Mouse (Mus musculus) embryonic facial prominence, embryonic 13.5 days (tissue): ENCODE measurements around the gene Tmem234. TPM values are rescaled to one million over a fixed set of nuclear protein-coding genes. Genes with fewer than 3 reads are reported as not detected.
A peak's percentile ranks its signal among the peaks of the same experiment; 100 is the strongest.

Experiments
- ATAC-seq: fragments of 200-750 bp; cut with Nextera tagmentation; 2 replicates; pipeline ENCODE4 v1.8.0; 2017; ENCODE audit warnings: low read depth; ENCODE audit not compliant: insufficient number of reproducible peaks, insufficient read depth, low FRiP score, low TSS enrichment
- H3K27ac ChIP-seq: fragments of 300-500 bp; sonication (generic); 2 replicates; pipeline ENCODE4 v1.5.1; 2015; ENCODE audit warnings: moderate library complexity, mild to moderate bottlenecking, inconsistent platforms
- H3K27me3 ChIP-seq: fragments of 300-500 bp; sonication (generic); 2 replicates; pipeline ENCODE4 v1.6.1; 2015; ENCODE audit warnings: mild to moderate bottlenecking, inconsistent platforms
- H3K36me3 ChIP-seq: fragments of 300-500 bp; sonication (generic); 2 replicates; pipeline ENCODE4 v1.6.1; 2015; ENCODE audit warnings: mild to moderate bottlenecking, inconsistent platforms
- H3K4me1 ChIP-seq: fragments of 300-500 bp; sonication (generic); 2 replicates; pipeline ENCODE4 v1.6.1; 2015; ENCODE audit warnings: inconsistent platforms
- H3K4me2 ChIP-seq: fragments of 300-500 bp; sonication (generic); 2 replicates; pipeline ENCODE4 v1.6.1; 2015; ENCODE audit warnings: moderate library complexity, mild to moderate bottlenecking, inconsistent platforms
- H3K4me3 ChIP-seq: fragments of 300-500 bp; sonication (generic); 2 replicates; pipeline ENCODE4 v1.5.1; 2015; ENCODE audit warnings: mild to moderate bottlenecking, inconsistent platforms
- H3K9ac ChIP-seq: fragments of 300-500 bp; sonication (generic); 2 replicates; pipeline ENCODE4 v1.6.1; 2015; ENCODE audit warnings: mild to moderate bottlenecking, inconsistent platforms
- H3K9me3 ChIP-seq: fragments of 300-500 bp; sonication (generic); 2 replicates; pipeline ENCODE4 v1.6.1; 2016; ENCODE audit warnings: inconsistent platforms
- WGBS: fragments of 180-500 bp; shearing (Covaris S2); methylation state at CpG from one replicate; pipeline ENCODE4 v1.1.7; 2015; ENCODE audit warnings: mixed read lengths; 5-methylcytosine and 5-hydroxymethylcytosine counted together
- polyA plus RNA-seq: library from polyadenylated mRNA; unstranded; fragments of >200 nt; fragmentation: Nextera tagmentation; extraction: Ambion mirVana; gene quantifications from 2 replicates; pipeline ENCODE4 v1.2.1, GENCODE M21; 2015

The Tmem234 gene
- polyA plus RNA-seq, 1 experiment from 2014 or later, result 215 TPM

DNA sequence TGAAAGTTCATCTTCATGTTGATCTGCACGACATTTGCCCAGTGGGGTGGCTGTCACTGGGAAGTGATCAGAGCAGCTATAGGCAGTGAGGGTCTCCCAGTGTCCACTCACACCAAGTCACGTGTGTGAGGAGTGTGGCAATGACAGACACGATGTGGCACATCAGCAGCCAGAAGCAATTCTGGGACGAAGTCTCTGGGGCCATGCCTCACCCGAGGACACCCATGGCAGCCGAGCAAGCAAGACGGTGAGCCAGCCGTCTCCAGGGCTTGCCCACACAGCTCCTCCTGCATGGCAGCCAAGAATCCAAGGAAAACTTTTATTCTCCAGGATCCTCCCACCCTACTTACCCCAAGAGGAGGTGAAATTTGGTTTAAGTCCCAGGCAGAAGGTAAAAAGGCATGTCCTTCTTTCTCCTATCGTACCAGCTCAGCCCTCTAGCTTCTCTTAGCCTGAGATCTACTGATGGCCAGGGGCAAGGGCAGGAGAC is 15.4 kb downstream of the Tmem234 start:
- ATAC-seq, result no peak
- no peak overlapping the region for H3K9ac ChIP-seq
- 89% methylated on average over 9 of the region's 9 CpGs for WGBS

DNA sequence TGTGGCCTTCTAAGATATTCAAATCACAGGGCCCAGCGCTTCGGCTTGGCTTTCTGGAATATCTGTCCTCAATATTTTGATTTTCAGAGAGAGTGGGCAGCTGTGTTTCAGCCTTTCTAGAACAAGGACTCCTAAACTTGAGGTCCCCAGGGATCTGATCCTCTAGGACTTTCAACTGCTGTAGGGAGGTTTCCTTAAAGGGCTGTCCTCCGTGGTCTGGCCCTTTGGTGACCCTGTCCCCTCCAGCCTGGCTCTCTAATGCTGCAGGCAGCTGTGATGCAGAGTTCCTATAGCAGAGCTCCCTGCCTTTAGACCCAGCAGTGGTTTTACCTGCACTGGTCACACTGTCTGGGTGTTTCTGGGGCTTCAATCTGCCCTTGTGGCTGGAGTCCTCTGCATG is 16.2 kb downstream of the Tmem234 start:
- H3K9me3 ChIP-seq, result no peaks in the 10 kb centered on the region
- H3K27ac ChIP-seq, result no peak overlapping the region
- H3K9ac ChIP-seq, result 0 out of 2 replicates have a peak overlapping the region, but pooled peaks have one; percentile 11
- H3K4me2 ChIP-seq, result no peak overlapping the region
- peaks cover 26% of the 10 kb centered on the region for H3K36me3 ChIP-seq
- peaks cover 10% of the 10 kb centered on the region for H3K4me1 ChIP-seq
- H3K4me3 ChIP-seq, result no peak overlapping the region
- ATAC-seq, result no peak
- 90% methylated on average over 3 of the region's 3 CpGs for WGBS
- no peaks in the 10 kb centered on the region for H3K27me3 ChIP-seq

More for the DNA sequence above, 15.4 kb downstream of the Tmem234 start:
- Histone ChIP-seq H3K9me3 (no peaks in the 10 kb centered on the region), H3K36me3 (peaks cover 21% of the 10 kb centered on the region), H3K27ac (no peak overlapping the region), H3K27me3 (no peaks in the 10 kb centered on the region), H3K4me3 (no peak overlapping the region), H3K4me1 (peaks cover 10% of the 10 kb centered on the region), H3K4me2 (no peak overlapping the region)

DNA sequence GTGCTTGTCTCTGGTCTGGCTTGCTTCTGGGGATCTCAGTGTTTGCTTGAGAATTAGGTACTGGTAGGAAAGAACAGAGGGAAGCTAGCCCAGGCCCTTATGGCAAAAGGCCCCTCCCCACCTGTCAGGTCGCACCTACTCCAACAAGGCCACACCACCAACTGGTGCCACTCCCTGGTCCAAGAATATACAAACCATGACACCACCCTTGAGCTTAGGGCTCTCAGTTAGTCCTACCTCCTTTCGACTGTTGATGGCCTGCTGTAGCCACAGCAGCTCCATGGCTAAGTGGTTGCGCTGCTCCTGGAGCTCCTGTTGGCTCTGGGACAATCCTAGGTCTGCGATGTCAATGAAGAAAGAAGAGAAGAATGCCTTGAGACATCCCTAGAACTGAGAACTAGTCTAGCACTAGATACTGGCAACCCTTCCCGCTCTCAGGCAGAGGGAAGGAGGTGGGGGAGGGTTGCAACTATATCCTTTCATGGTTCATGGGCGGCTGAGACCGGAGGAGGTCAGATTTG is 16.7 kb downstream of the Tmem234 start:
- no peaks in the 10 kb centered on the region for H3K27me3 ChIP-seq
- H3K36me3 ChIP-seq, result peaks cover 27% of the 10 kb centered on the region
- H3K27ac ChIP-seq, result no peak overlapping the region
- 94% methylated on average over 7 of the region's 7 CpGs for WGBS
- no peaks in the 10 kb centered on the region for H3K9me3 ChIP-seq
- H3K4me3 ChIP-seq, result no peak overlapping the region
- no peak overlapping the region for H3K4me2 ChIP-seq
- no peak for ATAC-seq
- peaks cover 13% of the 10 kb centered on the region for H3K4me1 ChIP-seq
- H3K9ac ChIP-seq, result no peak overlapping the region

DNA sequence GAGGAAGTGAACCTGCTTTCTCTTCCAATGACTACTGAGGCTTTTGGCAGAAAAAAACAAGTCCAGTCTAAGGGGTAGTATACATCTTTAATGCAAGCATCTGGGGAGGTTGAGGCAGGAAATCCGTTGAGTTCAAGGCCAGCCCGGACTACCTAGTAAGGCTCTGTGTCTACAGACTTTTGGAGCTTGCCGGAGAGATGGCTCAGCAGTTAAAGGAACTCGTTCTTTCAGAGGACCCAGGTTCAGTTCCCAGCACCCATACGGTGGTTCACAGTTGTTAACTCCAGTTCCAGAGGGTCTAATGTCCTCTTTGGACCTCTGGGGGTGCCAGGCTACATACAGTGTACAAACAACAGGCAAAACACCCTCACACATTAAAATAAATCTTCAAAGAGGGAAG is 17.6 kb downstream of the Tmem234 start:
- Histone ChIP-seq H3K4me2 (peak overlapping the region; percentile 86), H3K27me3 (no peaks in the 10 kb centered on the region), H3K4me3 (peak overlapping the region; percentile 63), H3K9ac (peak overlapping the region; percentile 93), H3K27ac (no peak overlapping the region), H3K9me3 (no peaks in the 10 kb centered on the region), H3K4me1 (peaks cover 22% of the 10 kb centered on the region), H3K36me3 (peaks cover 29% of the 10 kb centered on the region)
- WGBS, result 94% methylated on average over 5 of the region's 5 CpGs
- ATAC-seq, result no peak

DNA sequence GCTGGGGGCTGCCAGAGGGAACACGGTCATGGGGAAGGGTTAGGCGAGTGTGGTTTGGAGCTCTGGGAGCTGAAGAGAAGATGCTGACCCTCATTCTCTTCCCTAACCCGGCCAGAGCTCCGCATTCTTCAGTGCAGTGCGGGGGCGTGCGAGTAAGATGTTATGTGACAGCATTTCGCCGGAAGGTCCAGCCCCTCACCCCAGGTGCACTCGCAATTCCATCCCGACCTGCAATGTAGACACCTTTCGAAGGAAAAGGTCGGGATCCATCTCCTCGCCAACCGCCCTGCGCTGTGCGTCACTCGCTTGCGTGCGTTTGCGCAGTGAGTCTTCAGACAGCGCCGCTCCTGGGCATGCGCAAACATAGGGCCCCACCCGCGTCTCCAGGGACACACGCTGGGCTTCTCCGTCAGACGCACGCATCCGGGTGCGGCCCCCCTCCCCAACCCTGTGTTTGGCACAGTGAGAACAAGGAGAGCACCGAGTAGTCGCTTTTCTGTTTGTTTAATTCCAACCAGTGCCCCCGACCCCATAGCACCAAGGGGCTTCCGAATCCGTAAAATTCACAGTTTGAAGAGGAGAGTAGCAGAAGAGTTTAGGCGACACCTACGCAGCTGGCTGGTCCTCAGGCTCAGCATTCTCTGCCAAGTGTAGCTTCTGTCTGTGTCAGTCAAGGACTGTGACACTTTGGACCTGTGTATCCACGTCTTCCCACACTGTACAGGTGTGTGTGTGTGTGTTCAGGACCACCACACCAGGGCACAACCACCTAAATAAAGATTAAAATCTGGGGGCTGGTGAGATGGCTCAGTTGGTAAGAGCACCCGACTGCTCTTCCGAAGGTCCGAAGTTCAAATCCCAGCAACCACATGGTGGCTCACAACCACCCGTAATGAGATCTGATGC is 18.6 kb downstream of the Tmem234 start, which contains the start of gene Iqcc:
Iqcc (minus strand) TSS at position 314 of the 906 bp plus-strand sequence.
- H3K9me3 ChIP-seq, result no peaks in the 10 kb centered on the region
- peaks cover 25% of the 10 kb centered on the region for H3K4me1 ChIP-seq
- H3K27ac ChIP-seq, result peak within 1 kb of the TSS; percentile 89
- H3K9ac ChIP-seq, result peak within 1 kb of the TSS; percentile 93
- no peaks in the 10 kb centered on the region for H3K27me3 ChIP-seq
- peak; percentile 80 for ATAC-seq
- 4% methylated on average over 44 of the region's 44 CpGs for WGBS
- H3K4me2 ChIP-seq, result peak within 1 kb of the TSS; percentile 86
- peaks cover 29% of the 10 kb centered on the region for H3K36me3 ChIP-seq
- H3K4me3 ChIP-seq, result peak within 1 kb of the TSS; percentile 63

DNA sequence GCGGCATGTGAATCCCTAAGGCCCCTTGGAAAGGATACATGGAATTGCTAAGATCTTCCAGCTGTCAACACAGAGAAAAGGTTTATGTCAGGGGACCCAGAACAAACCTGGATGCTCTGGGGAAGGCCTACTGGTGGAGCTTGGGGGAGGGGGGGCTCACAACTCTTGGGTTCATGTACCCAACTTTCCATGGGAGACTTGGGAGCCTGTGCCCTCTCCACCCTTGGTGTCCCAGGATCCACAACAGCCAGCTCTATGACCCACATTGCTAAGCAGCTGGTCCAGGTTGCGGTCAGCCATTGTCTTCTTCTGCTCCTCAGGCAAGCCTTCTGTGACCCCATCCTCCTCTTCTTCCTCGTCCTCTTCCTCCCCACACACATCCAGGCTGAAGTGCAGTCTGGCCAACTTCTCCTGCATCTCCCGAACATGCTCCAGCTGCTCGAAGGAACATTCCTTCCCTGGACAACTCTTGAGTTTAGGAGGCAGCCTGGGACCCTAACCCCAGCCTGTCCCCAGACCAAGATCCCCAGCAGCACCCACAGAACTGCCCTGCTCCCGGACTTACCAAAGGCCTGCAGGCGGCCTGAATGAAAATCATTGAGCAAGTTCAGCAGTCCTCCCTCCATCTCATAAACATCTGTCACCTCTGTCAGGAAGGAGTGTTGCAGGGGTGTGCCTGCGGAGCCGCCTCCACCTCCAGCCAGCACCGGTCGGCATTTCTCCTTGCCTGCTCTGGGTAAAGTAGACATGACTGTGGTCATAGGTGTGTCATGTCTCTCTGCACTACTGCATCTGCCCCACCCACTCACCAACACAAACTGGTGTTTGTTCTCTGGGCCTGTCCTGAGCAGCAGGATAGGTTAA is 20.2 kb downstream of the Tmem234 start:
- H3K9ac ChIP-seq, result no peak overlapping the region

DNA sequence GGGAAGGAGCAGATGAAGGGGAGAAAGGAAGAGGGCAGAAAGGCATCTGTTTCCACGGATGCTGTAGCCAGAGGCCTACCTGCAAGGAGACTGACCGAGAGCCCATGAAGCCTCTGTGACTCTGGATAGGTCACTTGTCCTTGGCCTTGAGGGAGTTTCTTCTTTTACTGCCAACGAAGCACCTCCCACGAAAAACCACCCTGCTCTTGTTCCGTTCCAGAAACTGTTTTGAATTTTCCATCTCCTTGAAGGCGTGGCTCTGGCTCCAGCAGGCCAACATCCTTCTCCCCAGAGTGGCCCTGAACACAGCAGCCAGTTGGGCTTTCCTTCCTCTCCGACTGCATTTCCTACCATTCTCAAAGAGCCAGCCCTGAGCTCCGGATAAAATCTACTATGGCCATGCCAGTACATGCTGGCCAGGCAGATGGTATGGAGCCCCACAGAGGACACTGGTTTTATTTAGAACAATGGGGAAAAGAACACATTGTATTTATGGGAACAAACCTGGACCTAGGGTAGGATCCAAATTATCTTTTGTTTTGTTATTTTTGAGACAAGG is 20.9 kb downstream of the Tmem234 start:
- WGBS, result 72% methylated on average over 8 of the region's 8 CpGs
- no peak overlapping the region for H3K9ac ChIP-seq
- no peak overlapping the region for H3K27ac ChIP-seq
- H3K36me3 ChIP-seq, result peaks cover 30% of the 10 kb centered on the region
- H3K4me3 ChIP-seq, result no peak overlapping the region
- H3K4me1 ChIP-seq, result peaks cover 44% of the 10 kb centered on the region
- H3K4me2 ChIP-seq, result no peak overlapping the region
- no peak for ATAC-seq
- no peaks in the 10 kb centered on the region for H3K27me3 ChIP-seq
- no peaks in the 10 kb centered on the region for H3K9me3 ChIP-seq

More for the DNA sequence above, 20.2 kb downstream of the Tmem234 start:
- Histone ChIP-seq H3K4me1 (peaks cover 39% of the 10 kb centered on the region), H3K4me3 (no peak overlapping the region), H3K36me3 (peaks cover 30% of the 10 kb centered on the region), H3K27ac (no peak overlapping the region), H3K9me3 (no peaks in the 10 kb centered on the region), H3K27me3 (no peaks in the 10 kb centered on the region), H3K4me2 (no peak overlapping the region)
- 88% methylated on average over 11 of the region's 11 CpGs for WGBS
- no peak for ATAC-seq

DNA sequence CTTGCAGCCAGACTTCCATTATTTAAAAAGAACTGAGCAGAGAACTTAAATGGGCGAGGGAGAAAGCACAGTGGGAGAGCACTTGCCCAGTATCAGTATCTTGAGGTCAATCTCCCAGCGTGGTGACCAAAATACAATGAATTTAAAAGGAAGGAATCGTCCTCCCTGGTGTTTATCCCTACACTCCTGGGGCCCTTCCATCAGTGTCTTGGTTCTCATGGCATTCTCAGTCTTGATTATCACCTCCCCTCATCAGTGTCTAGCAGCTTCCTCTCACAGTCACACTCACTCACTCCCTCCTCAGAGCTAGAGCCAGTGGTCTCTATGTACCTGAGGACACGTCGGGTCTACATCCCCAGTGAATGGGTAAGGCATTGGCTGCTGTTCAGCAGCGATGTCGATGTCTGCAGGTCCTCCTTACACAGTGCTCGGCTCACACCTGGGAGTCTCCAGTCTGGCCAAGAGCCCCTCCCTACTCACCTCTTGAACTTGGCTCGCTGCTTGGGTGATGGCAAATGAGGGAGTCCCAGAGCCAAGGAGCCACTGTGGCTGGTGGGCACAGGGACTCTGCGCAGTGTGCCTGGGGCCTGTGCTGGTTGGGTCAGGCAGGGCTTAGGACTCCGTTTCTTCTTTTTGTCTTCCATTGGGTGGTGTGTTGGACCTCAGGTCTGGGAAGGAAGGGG is 21.8 kb downstream of the Tmem234 start:
- peaks cover 44% of the 10 kb centered on the region for H3K4me1 ChIP-seq

DNA sequence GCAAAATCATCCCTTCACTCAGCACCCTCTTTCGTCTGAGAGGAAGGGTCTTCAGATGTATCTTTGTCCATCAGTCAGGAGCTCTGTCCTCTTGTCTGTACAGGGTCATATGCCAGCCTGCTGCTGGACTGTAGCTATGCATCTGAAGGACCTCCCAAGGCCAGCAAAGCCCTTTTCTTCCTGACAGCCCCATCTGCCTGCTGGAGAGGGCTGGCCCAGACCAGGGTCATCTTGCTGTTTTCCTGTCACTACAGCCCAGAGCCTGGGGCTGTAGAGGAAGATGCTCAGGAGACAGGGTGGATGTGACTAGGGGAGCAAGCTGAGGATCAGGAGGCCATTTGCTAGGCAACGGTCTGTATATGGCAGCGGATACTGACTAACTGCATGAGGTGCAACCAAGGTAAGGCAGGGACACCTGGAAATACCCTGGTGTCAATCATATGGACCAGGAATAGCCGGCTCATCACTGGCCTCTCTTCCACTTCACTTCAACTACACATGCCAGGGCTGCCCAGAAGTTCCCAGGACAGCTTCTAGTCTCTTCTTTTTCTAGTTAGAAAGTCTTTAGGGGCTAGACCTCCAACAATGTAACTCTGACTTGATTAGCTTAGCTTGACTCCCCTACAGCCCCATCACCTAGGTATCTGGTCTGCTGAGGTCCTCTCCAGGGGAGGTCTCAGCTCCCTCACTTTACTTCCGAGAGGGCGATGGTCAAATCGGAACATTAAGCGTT is 22.5 kb downstream of the Tmem234 start:
- no peaks in the 10 kb centered on the region for H3K27me3 ChIP-seq

More for the DNA sequence above, 21.8 kb downstream of the Tmem234 start:
- 83% methylated on average over 11 of the region's 11 CpGs for WGBS
- Histone ChIP-seq H3K36me3 (peaks cover 31% of the 10 kb centered on the region), H3K27me3 (no peaks in the 10 kb centered on the region), H3K9ac (peak overlapping the region; percentile 85), H3K9me3 (no peaks in the 10 kb centered on the region), H3K4me3 (peak overlapping the region; percentile 69), H3K27ac (peak overlapping the region; percentile 93; the same call in 1 of the 2 replicates), H3K4me2 (peak overlapping the region; percentile 85)
- no peak for ATAC-seq

DNA sequence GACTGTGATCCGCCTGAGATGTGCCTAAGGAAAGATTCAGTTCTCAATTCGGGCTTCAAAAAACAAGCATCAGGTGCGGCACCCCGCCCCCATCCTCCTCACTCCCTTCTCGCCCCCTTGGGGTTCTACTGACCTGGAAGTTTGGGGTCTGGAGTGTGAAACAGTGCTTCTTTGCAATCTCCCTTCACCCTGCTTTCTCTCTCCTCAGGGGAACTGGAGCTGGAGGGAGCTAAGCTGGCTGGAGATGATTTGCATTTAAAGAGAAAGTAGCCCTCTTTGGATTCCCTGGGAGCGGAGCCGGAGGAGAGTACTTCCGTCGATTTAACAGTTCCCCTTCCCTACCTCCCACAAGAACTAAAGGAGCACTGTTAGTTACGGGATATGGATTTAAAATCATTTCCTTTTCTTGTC is 23.2 kb downstream of the Tmem234 start, which contains the start of gene Ccdc28b:
Ccdc28b (minus strand) TSS at position 267 of the 411 bp plus-strand sequence.
- Histone ChIP-seq H3K4me3 (peak within 1 kb of the TSS; percentile 69), H3K4me2 (peak within 1 kb of the TSS; percentile 85), H3K27me3 (no peaks in the 10 kb centered on the region), H3K4me1 (peaks cover 34% of the 10 kb centered on the region), H3K9ac (peak within 1 kb of the TSS; percentile 85), H3K9me3 (no peaks in the 10 kb centered on the region), H3K36me3 (peaks cover 44% of the 10 kb centered on the region), H3K27ac (peak within 1 kb of the TSS; percentile 93)
- 1% methylated on average over 10 of the region's 10 CpGs for WGBS
- no peak for ATAC-seq

More for the DNA sequence above, 22.5 kb downstream of the Tmem234 start:
- peak overlapping the region; percentile 85 for H3K9ac ChIP-seq
- no peak for ATAC-seq
- peak overlapping the region; percentile 93 for H3K27ac ChIP-seq
- H3K9me3 ChIP-seq, result no peaks in the 10 kb centered on the region
- H3K4me3 ChIP-seq, result peak overlapping the region; percentile 69
- peaks cover 37% of the 10 kb centered on the region for H3K36me3 ChIP-seq
- 22% methylated on average over 8 of the region's 8 CpGs for WGBS
- H3K4me1 ChIP-seq, result peaks cover 39% of the 10 kb centered on the region
- H3K4me2 ChIP-seq, result peak overlapping the region; percentile 85
